Mouse (Mus musculus): ENCODE data around the gene D630003M21Rik. TPM values are rescaled to one million over a fixed set of nuclear protein-coding genes. Genes with fewer than 3 reads are reported as not detected.

The D630003M21Rik gene
- polyA plus RNA-seq, 1 experiment: 0.25 TPM

- Histone ChIP-seq H3K36me3 (ENCODE audit: control insufficient read depth, insufficient read depth) (no peaks in the 10 kb centered on the region), H3ac (ENCODE audit: control insufficient read depth, insufficient read length) (no peak overlapping the region), H3K79me2 (ENCODE audit: control insufficient read depth, insufficient read depth) (no peaks in the 10 kb centered on the region), H3K4me2 (ENCODE audit: low read depth) (no peak overlapping the region), H3K27me3 (ENCODE audit: control insufficient read depth, insufficient read depth, insufficient read length) (peaks cover 9% of the 10 kb centered on the region), H3K4me3 (no peak overlapping the region)
- TF ChIP-seq MYOG (IDR thresholded peaks at IDR 0.05; ENCODE audit: control insufficient read depth in 1 of 3, insufficient read depth in 1 of 3, insufficient read length in 2 of 3, low read depth in 2 of 3): no peak
- TF ChIP-seq MAX (IDR thresholded peaks at IDR 0.05; ENCODE audit: low read depth): no peak
- no peak for TF ChIP-seq POLR2A (IDR thresholded peaks at IDR 0.05; ENCODE audit: insufficient read length, low read depth)
- TF ChIP-seq TCF3 (IDR thresholded peaks at IDR 0.05; ENCODE audit: insufficient read length, low read depth): no peak
- no peak for TF ChIP-seq MYOD1 (IDR thresholded peaks at IDR 0.05; ENCODE audit: control insufficient read depth in 1 of 3, insufficient read length in 2 of 3, low read depth in 2 of 3)
- no peak for TF ChIP-seq USF1 (IDR thresholded peaks at IDR 0.05; ENCODE audit: low read depth)
- TF ChIP-seq E2F4 (IDR thresholded peaks at IDR 0.05; ENCODE audit: insufficient read depth): no peak
- TF ChIP-seq SRF (IDR thresholded peaks at IDR 0.05; ENCODE audit: control insufficient read depth, insufficient read length, low read depth): no peak
- no peak for TF ChIP-seq CEBPB (IDR thresholded peaks at IDR 0.05; ENCODE audit: insufficient read depth, poor library complexity, severe bottlenecking)
- TF ChIP-seq POLR2AphosphoS2 (IDR thresholded peaks at IDR 0.05; ENCODE audit: insufficient read length, low read depth): no peak
Measured at GRCm38 (mm10) chr2:158215283-158216117, 13.5 kb downstream of the D630003M21Rik start.

- Histone ChIP-seq H3K4me2 (ENCODE audit: low read depth) (no peak overlapping the region), H3K27me3 (ENCODE audit: control insufficient read depth, insufficient read depth, insufficient read length) (peaks cover 9% of the 10 kb centered on the region), H3K79me2 (ENCODE audit: control insufficient read depth, insufficient read depth) (no peaks in the 10 kb centered on the region), H3K36me3 (ENCODE audit: control insufficient read depth, insufficient read depth) (no peaks in the 10 kb centered on the region), H3ac (ENCODE audit: control insufficient read depth, insufficient read length) (no peak overlapping the region), H3K4me3 (no peak overlapping the region)
- peak; percentile 46 for TF ChIP-seq USF1 (IDR thresholded peaks at IDR 0.05; ENCODE audit: low read depth)
- TF ChIP-seq MYOG (IDR thresholded peaks at IDR 0.05; ENCODE audit: control insufficient read depth in 1 of 3, insufficient read depth in 1 of 3, insufficient read length in 2 of 3, low read depth in 2 of 3): no peak
- TF ChIP-seq TCF3 (IDR thresholded peaks at IDR 0.05; ENCODE audit: insufficient read length, low read depth): no peak
Measured at GRCm38 (mm10) chr2:158211764-158212471, 17.1 kb downstream of the D630003M21Rik start.

GRCm38 (mm10) chr2:158210958-158211357 is 18.1 kb downstream of the D630003M21Rik start:
- peaks cover 9% of the 10 kb centered on the region for H3K27me3 ChIP-seq (ENCODE audit: control insufficient read depth, insufficient read depth, insufficient read length)
- H3K4me3 ChIP-seq: no peak overlapping the region
- H3K79me2 ChIP-seq (ENCODE audit: control insufficient read depth, insufficient read depth): no peaks in the 10 kb centered on the region
- H3K4me2 ChIP-seq (ENCODE audit: low read depth): no peak overlapping the region
- no peak for TF ChIP-seq POLR2AphosphoS2 (IDR thresholded peaks at IDR 0.05; ENCODE audit: insufficient read length, low read depth)
- no peaks in the 10 kb centered on the region for H3K36me3 ChIP-seq (ENCODE audit: control insufficient read depth, insufficient read depth)
- H3ac ChIP-seq (ENCODE audit: control insufficient read depth, insufficient read length): no peak overlapping the region

- Histone ChIP-seq H3K79me2 (ENCODE audit: control insufficient read depth, insufficient read depth) (no peaks in the 10 kb centered on the region), H3ac (ENCODE audit: control insufficient read depth, insufficient read length) (no peak overlapping the region)
- TF ChIP-seq MYOD1 (IDR thresholded peaks at IDR 0.05; ENCODE audit: control insufficient read depth in 1 of 3, insufficient read length in 2 of 3, low read depth in 2 of 3) (no peak), POLR2A (IDR thresholded peaks at IDR 0.05; ENCODE audit: insufficient read length, low read depth) (no peak), TCF12 (IDR thresholded peaks at IDR 0.05; ENCODE audit: insufficient read depth, poor library complexity, severe bottlenecking) (no peak), MYOG (IDR thresholded peaks at IDR 0.05; ENCODE audit: control insufficient read depth in 1 of 3, insufficient read depth in 1 of 3, insufficient read length in 2 of 3, low read depth in 2 of 3) (no peak), SRF (IDR thresholded peaks at IDR 0.05; ENCODE audit: control insufficient read depth, insufficient read length, low read depth) (no peak), MAX (IDR thresholded peaks at IDR 0.05; ENCODE audit: low read depth) (no peak), POLR2AphosphoS2 (IDR thresholded peaks at IDR 0.05; ENCODE audit: insufficient read length, low read depth) (no peak), CEBPB (IDR thresholded peaks at IDR 0.05; ENCODE audit: insufficient read depth, poor library complexity, severe bottlenecking) (no peak), TCF3 (IDR thresholded peaks at IDR 0.05; ENCODE audit: insufficient read length, low read depth) (no peak), E2F4 (IDR thresholded peaks at IDR 0.05; ENCODE audit: insufficient read depth) (no peak), REST (IDR thresholded peaks at IDR 0.05; ENCODE audit: insufficient read depth, insufficient read length) (no peak), USF1 (IDR thresholded peaks at IDR 0.05; ENCODE audit: low read depth) (no peak)
Measured at GRCm38 (mm10) chr2:158210503-158210902, 18.5 kb downstream of the D630003M21Rik start.

GRCm38 (mm10) chr2:158209776-158210175 is 19.2 kb downstream of the D630003M21Rik start:
- H3ac ChIP-seq (ENCODE audit: control insufficient read depth, insufficient read length): no peak overlapping the region
- H3K4me3 ChIP-seq: no peak overlapping the region
- no peaks in the 10 kb centered on the region for H3K36me3 ChIP-seq (ENCODE audit: control insufficient read depth, insufficient read depth)
- H3K79me2 ChIP-seq (ENCODE audit: control insufficient read depth, insufficient read depth): no peaks in the 10 kb centered on the region
- peak overlapping the region; percentile 1 for H3K4me2 ChIP-seq (ENCODE audit: low read depth)
- H3K27me3 ChIP-seq (ENCODE audit: control insufficient read depth, insufficient read depth, insufficient read length): peaks cover 18% of the 10 kb centered on the region
- TF ChIP-seq USF1 (IDR thresholded peaks at IDR 0.05; ENCODE audit: low read depth): peak; percentile 84
- no peak for TF ChIP-seq REST (IDR thresholded peaks at IDR 0.05; ENCODE audit: insufficient read depth, insufficient read length)
- TF ChIP-seq POLR2A (IDR thresholded peaks at IDR 0.05; ENCODE audit: insufficient read length, low read depth): no peak
- TF ChIP-seq MYOG (IDR thresholded peaks at IDR 0.05; ENCODE audit: control insufficient read depth in 1 of 3, insufficient read depth in 1 of 3, insufficient read length in 2 of 3, low read depth in 2 of 3): peak; percentile 31 to 91 (median 70)
- TF ChIP-seq MAX (IDR thresholded peaks at IDR 0.05; ENCODE audit: low read depth): no peak
- peak in 2 of 3 experiments; percentile 79 to 80 for TF ChIP-seq MYOD1 (IDR thresholded peaks at IDR 0.05; ENCODE audit: control insufficient read depth in 1 of 3, insufficient read length in 2 of 3, low read depth in 2 of 3)
- no peak for TF ChIP-seq TCF3 (IDR thresholded peaks at IDR 0.05; ENCODE audit: insufficient read length, low read depth)

More at GRCm38 (mm10) chr2:158210503-158210902, 18.5 kb downstream of the D630003M21Rik start:
- Histone ChIP-seq H3K36me3 (ENCODE audit: control insufficient read depth, insufficient read depth) (no peaks in the 10 kb centered on the region), H3K4me2 (ENCODE audit: low read depth) (no peak overlapping the region), H3K4me3 (no peak overlapping the region), H3K27me3 (ENCODE audit: control insufficient read depth, insufficient read depth, insufficient read length) (peaks cover 12% of the 10 kb centered on the region)

Measured in myocyte (in vitro differentiated cells).